Mouse (Mus musculus): Measurements from ENCODE around the gene Apoa5.

The Apoa5 gene

GRCm38 (mm10) chr9:46268343-46268873 lies at the start of gene Apoa5:
Gene Apoa5, plus strand, starts transcription at chr9:46268633.
- DNase-seq (ENCODE audit: extremely low spot score, low spot score): no peak

- DNase-seq (ENCODE audit: extremely low spot score, low spot score): no peak
Measured at GRCm38 (mm10) chr9:46223090-46223489, 45.3 kb upstream of the Apoa5 start.

- no peak for DNase-seq (ENCODE audit: extremely low spot score, low spot score)
Measured at GRCm38 (mm10) chr9:46224101-46224500, 44.3 kb upstream of the Apoa5 start.

GRCm38 (mm10) chr9:46224945-46225660 lies 43.3 kb upstream of the Apoa5 start:
- no peak for DNase-seq (ENCODE audit: extremely low spot score, low spot score)

GRCm38 (mm10) chr9:46227064-46227614 lies 41.3 kb upstream of the Apoa5 start:
- DNase-seq (ENCODE audit: extremely low spot score, low spot score): no peak

- DNase-seq (ENCODE audit: extremely low spot score, low spot score): no peak
Measured at GRCm38 (mm10) chr9:46228491-46228890, 39.9 kb upstream of the Apoa5 start, which contains the start of gene Apoa1. Gene Apoa1, plus strand, starts transcription at chr9:46228580.

GRCm38 (mm10) chr9:46229573-46230449 lies 38.6 kb upstream of the Apoa5 start:
- peak; percentile 82 for DNase-seq (ENCODE audit: extremely low spot score, low spot score)

- DNase-seq (ENCODE audit: extremely low spot score, low spot score): no peak
Measured at GRCm38 (mm10) chr9:46230450-46230975, 37.9 kb upstream of the Apoa5 start.

GRCm38 (mm10) chr9:46235196-46235595 lies 33.2 kb upstream of the Apoa5 start:
- no peak for DNase-seq (ENCODE audit: extremely low spot score, low spot score)

- DNase-seq (ENCODE audit: extremely low spot score, low spot score): no peak
Measured at GRCm38 (mm10) chr9:46235596-46235648, 33.0 kb upstream of the Apoa5 start, which contains the start of gene Apoc3. Gene Apoc3, minus strand, starts transcription at chr9:46235636.

GRCm38 (mm10) chr9:46235649-46236048 lies 32.8 kb upstream of the Apoa5 start:
- DNase-seq (ENCODE audit: extremely low spot score, low spot score): no peak

GRCm38 (mm10) chr9:46238850-46239249 lies 29.6 kb upstream of the Apoa5 start:
- no peak for DNase-seq (ENCODE audit: extremely low spot score, low spot score)

- no peak for DNase-seq (ENCODE audit: extremely low spot score, low spot score)
Measured at GRCm38 (mm10) chr9:46240526-46241153, 27.8 kb upstream of the Apoa5 start, which contains the start of gene Apoa4. Gene Apoa4, plus strand, starts transcription at chr9:46240696.

GRCm38 (mm10) chr9:46241818-46242217 lies 26.6 kb upstream of the Apoa5 start:
- DNase-seq (ENCODE audit: extremely low spot score, low spot score): no peak

GRCm38 (mm10) chr9:46243122-46243521 lies 25.3 kb upstream of the Apoa5 start:
- no peak for DNase-seq (ENCODE audit: extremely low spot score, low spot score)

GRCm38 (mm10) chr9:46243584-46243983 lies 24.8 kb upstream of the Apoa5 start:
- DNase-seq (ENCODE audit: extremely low spot score, low spot score): no peak

- peak; percentile 60 for DNase-seq (ENCODE audit: extremely low spot score, low spot score)
Measured at GRCm38 (mm10) chr9:46246752-46247324, 21.6 kb upstream of the Apoa5 start.

- no peak for DNase-seq (ENCODE audit: extremely low spot score, low spot score)
Measured at GRCm38 (mm10) chr9:46256177-46256576, 12.3 kb upstream of the Apoa5 start.

- no peak for DNase-seq (ENCODE audit: extremely low spot score, low spot score)
Measured at GRCm38 (mm10) chr9:46256658-46257385, 11.6 kb upstream of the Apoa5 start.

GRCm38 (mm10) chr9:46257546-46257945 lies 10.9 kb upstream of the Apoa5 start:
- no peak for DNase-seq (ENCODE audit: extremely low spot score, low spot score)

- no peak for DNase-seq (ENCODE audit: extremely low spot score, low spot score)
Measured at GRCm38 (mm10) chr9:46259111-46259510, 9.3 kb upstream of the Apoa5 start.

All from neural tube, embryonic 10.5 days (tissue).